Mouse (Mus musculus) myocyte (in vitro differentiated cells): Measurements from ENCODE around the gene Wdr18.

Source experiments
- CEBPB ChIP-seq: IDR thresholded peaks from 2 replicates; pipeline ENCODE4 v1.6.1; 2011; ENCODE audit warnings: mild to moderate bottlenecking, moderate library complexity; ENCODE audit not compliant: poor library complexity, insufficient read depth, severe bottlenecking
- E2F4 ChIP-seq: IDR thresholded peaks from one replicate; pipeline ENCODE4 v1.6.1; 2011; ENCODE audit warnings: mild to moderate bottlenecking, control low read depth, moderate library complexity; ENCODE audit not compliant: insufficient read depth
- MAX ChIP-seq: IDR thresholded peaks from one replicate; pipeline ENCODE4 v1.6.1; 2011; ENCODE audit warnings: low read depth, mild to moderate bottlenecking, control low read depth
- MYOD1 ChIP-seq, 3 experiments: IDR thresholded peaks; one replicate each; pipeline ENCODE4 v1.6.1; 2011; ENCODE audit warnings: control low read depth in 2 of 3, low read depth in 2 of 3, mild to moderate bottlenecking in 2 of 3, moderate library complexity in 1 of 3; ENCODE audit not compliant: insufficient read length in 2 of 3, control insufficient read depth in 1 of 3
- MYOG ChIP-seq, 3 experiments: IDR thresholded peaks; one replicate each; pipeline ENCODE4 v1.6.1; 2011; ENCODE audit warnings: control low read depth in 2 of 3, low read depth in 2 of 3, mild to moderate bottlenecking in 2 of 3; ENCODE audit not compliant: insufficient read length in 2 of 3, control insufficient read depth in 1 of 3, insufficient read depth in 1 of 3
- POLR2A ChIP-seq: IDR thresholded peaks from one replicate; pipeline ENCODE4 v1.6.1; 2011; ENCODE audit warnings: low read depth, mild to moderate bottlenecking, control low read depth, moderate library complexity; ENCODE audit not compliant: insufficient read length
- POLR2AphosphoS2 ChIP-seq: IDR thresholded peaks from one replicate; pipeline ENCODE4 v1.6.1; 2011; ENCODE audit warnings: low read depth, control low read depth; ENCODE audit not compliant: insufficient read length
- REST ChIP-seq: IDR thresholded peaks from one replicate; pipeline ENCODE4 v1.6.1; 2011; ENCODE audit warnings: mild to moderate bottlenecking, control low read depth, moderate library complexity; ENCODE audit not compliant: insufficient read depth, insufficient read length
- SRF ChIP-seq: IDR thresholded peaks from one replicate; pipeline ENCODE4 v1.6.1; 2011; ENCODE audit warnings: low read depth; ENCODE audit not compliant: control insufficient read depth, insufficient read length
- TCF12 ChIP-seq: IDR thresholded peaks from one replicate; pipeline ENCODE4 v1.6.1; 2011; ENCODE audit warnings: mild to moderate bottlenecking, control low read depth; ENCODE audit not compliant: poor library complexity, insufficient read depth, severe bottlenecking
- TCF3 ChIP-seq: IDR thresholded peaks from one replicate; pipeline ENCODE4 v1.6.1; 2011; ENCODE audit warnings: low read depth, control low read depth; ENCODE audit not compliant: insufficient read length
- USF1 ChIP-seq: IDR thresholded peaks from one replicate; pipeline ENCODE4 v1.6.1; 2011; ENCODE audit warnings: low read depth, mild to moderate bottlenecking, control low read depth, moderate library complexity

- no peak for TF ChIP-seq POLR2A
- TF ChIP-seq E2F4, result no peak
- TF ChIP-seq MAX, result no peak
- no peak for TF ChIP-seq POLR2AphosphoS2
- TF ChIP-seq USF1, result no peak
- no peak for TF ChIP-seq MYOG (IDR thresholded peaks at IDR 0.05; ENCODE audit: control insufficient read depth in 1 of 3, insufficient read depth in 1 of 3, insufficient read length in 2 of 3, low read depth in 2 of 3)
- no peak for TF ChIP-seq CEBPB
- TF ChIP-seq TCF12, result no peak
- TF ChIP-seq REST, result no peak
- no peak for TF ChIP-seq MYOD1 (IDR thresholded peaks at IDR 0.05; ENCODE audit: control insufficient read depth in 1 of 3, insufficient read length in 2 of 3, low read depth in 2 of 3)
- no peak for TF ChIP-seq TCF3
- TF ChIP-seq SRF, result no peak
These were observed 34.6 kb downstream of the Wdr18 start for GRCm38 (mm10) chr10:79994397-79995115.
